Mouse (Mus musculus) urinary bladder, adult 2 months (tissue): ENCODE results near the gene Acadsb. TPM values are rescaled to one million over a fixed set of nuclear protein-coding genes. Genes with fewer than 3 reads are reported as not detected.
"Not testable (repeated sequence)": the region's sequence is repeated elsewhere in the genome, so short reads cannot be mapped to it uniquely, and the experiment has no call there.

ENCODE experiments used
- DNase-seq: peaks from one replicate; pipeline ENCODE4 v3.0.0; 2022; ENCODE audit warnings: low spot score
- polyA plus RNA-seq: library from polyadenylated mRNA; depleted of rRNA; stranded (reverse); fragments of >200 nt; gene quantifications from 2 replicates; pipeline ENCODE4 v1.2.3, GENCODE M21; 2012; rRNA removed

The Acadsb gene
- polyA plus RNA-seq = 43.6 and 55.7 TPM in 2 replicates

- peak; percentile 98 for DNase-seq
Measured at GRCm38 (mm10) chr7:131410416-131411058, at the start of gene Acadsb, which contains the start of gene Ikzf5. Gene Acadsb, plus strand, starts transcription at chr7:131410601. Gene Ikzf5, minus strand, starts transcription at chr7:131410521.

GRCm38 (mm10) chr7:131362269-131362614 lies 48.2 kb upstream of the Acadsb start:
- DNase-seq = no peak

GRCm38 (mm10) chr7:131362615-131363300 lies 47.6 kb upstream of the Acadsb start, which contains the start of gene 2310057M21Rik:
Gene 2310057M21Rik, minus strand, starts transcription at chr7:131362759.
- DNase-seq = peak; percentile 86

GRCm38 (mm10) chr7:131364131-131364530 lies 46.3 kb upstream of the Acadsb start:
- no peak for DNase-seq

- DNase-seq = peak; percentile 86
Measured at GRCm38 (mm10) chr7:131370648-131371469, 39.5 kb upstream of the Acadsb start, which contains the start of gene Pstk. Gene Pstk, plus strand, starts transcription at chr7:131371141.

GRCm38 (mm10) chr7:131371470-131371860 lies 38.9 kb upstream of the Acadsb start:
- DNase-seq = no peak

- no peak for DNase-seq
Measured at GRCm38 (mm10) chr7:131371880-131372651, 38.3 kb upstream of the Acadsb start.

GRCm38 (mm10) chr7:131391761-131392160 lies 18.6 kb upstream of the Acadsb start:
- DNase-seq = not testable (repeated sequence)

GRCm38 (mm10) chr7:131409321-131409987 lies 947 bp upstream of the Acadsb start:
- DNase-seq = no peak

- DNase-seq = no peak
Measured at GRCm38 (mm10) chr7:131409988-131410385, 414 bp upstream of the Acadsb start.

- DNase-seq = no peak
Measured at GRCm38 (mm10) chr7:131411221-131411940, 980 bp downstream of the Acadsb start.

GRCm38 (mm10) chr7:131411941-131412270 lies 1.5 kb downstream of the Acadsb start:
- no peak for DNase-seq

- DNase-seq = not testable (repeated sequence)
Measured at GRCm38 (mm10) chr7:131416742-131417141, 6.3 kb downstream of the Acadsb start.

GRCm38 (mm10) chr7:131417605-131418004 lies 7.2 kb downstream of the Acadsb start:
- DNase-seq = no peak

GRCm38 (mm10) chr7:131424912-131425311 lies 14.5 kb downstream of the Acadsb start:
- DNase-seq = no peak

- no peak for DNase-seq
Measured at GRCm38 (mm10) chr7:131427331-131427730, 16.9 kb downstream of the Acadsb start.

- no peak for DNase-seq
Measured at GRCm38 (mm10) chr7:131432244-131432643, 21.8 kb downstream of the Acadsb start.

GRCm38 (mm10) chr7:131434276-131434675 lies 23.9 kb downstream of the Acadsb start:
- DNase-seq = no peak

- no peak for DNase-seq
Measured at GRCm38 (mm10) chr7:131437051-131437450, 26.6 kb downstream of the Acadsb start.

GRCm38 (mm10) chr7:131456714-131457113 lies 46.3 kb downstream of the Acadsb start:
- no peak for DNase-seq
